Mouse (Mus musculus) liver, adult 2 months (tissue): ENCODE data around the gene Fam222a. TPM values are rescaled to one million over a fixed set of nuclear protein-coding genes. Genes with fewer than 3 reads are reported as not detected.

Experiments
- DNase-seq: peaks from one replicate; pipeline ENCODE4 v3.0.0-alpha.2; 2011; ENCODE audit warnings: low read depth, low spot score; ENCODE audit errors: extremely low read depth
- H3K27ac ChIP-seq: fragments of 200-500 bp; replicated peaks from 2 replicates; pipeline ENCODE4 v1.5.1; 2012; ENCODE audit warnings: low read depth, mild to moderate bottlenecking, control low read depth, inconsistent platforms, low read length; ENCODE audit not compliant: insufficient read depth
- H3K27me3 ChIP-seq: fragments of 200-500 bp; 2 replicates; pipeline ENCODE4 v1.6.1; 2012; ENCODE audit warnings: mild to moderate bottlenecking, moderate library complexity, low read length, inconsistent platforms; ENCODE audit not compliant: control insufficient read depth, insufficient read depth
- H3K36me3 ChIP-seq: fragments of 200-500 bp; 2 replicates; pipeline ENCODE4 v1.6.1; 2012; ENCODE audit warnings: low read length, inconsistent platforms; ENCODE audit not compliant: control insufficient read depth, insufficient read depth
- H3K4me1 ChIP-seq: fragments of 200-500 bp; 2 replicates; pipeline ENCODE4 v1.6.1; 2011; ENCODE audit warnings: low read length; ENCODE audit not compliant: control insufficient read depth, insufficient read depth
- H3K4me3 ChIP-seq: fragments of 200-500 bp; 2 replicates; pipeline ENCODE4 v1.5.1; 2011; ENCODE audit warnings: low read depth, mild to moderate bottlenecking, control low read depth, low read length, moderate library complexity; ENCODE audit not compliant: insufficient read depth
- H3K79me2 ChIP-seq: fragments of 200-500 bp; 2 replicates; pipeline ENCODE4 v1.6.1; 2012; ENCODE audit warnings: inconsistent platforms, mild to moderate bottlenecking, low read length, moderate library complexity; ENCODE audit not compliant: control insufficient read depth, insufficient read depth
- H3K9ac ChIP-seq: fragments of 200-500 bp; 2 replicates; pipeline ENCODE4 v1.6.1; 2012; ENCODE audit warnings: low read depth, mild to moderate bottlenecking, control low read depth, inconsistent platforms, low read length
- CTCF ChIP-seq: fragments of 200-500 bp; IDR thresholded peaks from 2 replicates; pipeline ENCODE4 v1.5.1; 2011; ENCODE audit warnings: low read depth, low read length, control low read depth
- POLR2A ChIP-seq: fragments of 200-500 bp; IDR thresholded peaks from 2 replicates; pipeline ENCODE4 v1.6.1; 2011; ENCODE audit warnings: low read length, control low read depth; ENCODE audit not compliant: insufficient read depth; ENCODE audit errors: extremely low read depth
- WGBS: fragments of 180-500 bp; shearing (Covaris S2); methylation state at CpG from one replicate; pipeline ENCODE4 v1.1.7; 2018; 5-methylcytosine and 5-hydroxymethylcytosine counted together
- polyA plus RNA-seq: library from polyadenylated mRNA; depleted of rRNA; stranded (reverse); fragments of >200 nt; gene quantifications from 2 replicates; pipeline ENCODE4 v1.2.3, GENCODE M21; 2012
- total RNA-seq: library from RNA; depleted of rRNA; stranded (reverse); fragments of >200 nt; gene quantifications from 2 replicates; pipeline ENCODE4 v1.2.3, GENCODE M21; 2014

The Fam222a gene
- total and polyA plus RNA-seq, 2 experiments: 0.09 to 1.2 TPM

DNA sequence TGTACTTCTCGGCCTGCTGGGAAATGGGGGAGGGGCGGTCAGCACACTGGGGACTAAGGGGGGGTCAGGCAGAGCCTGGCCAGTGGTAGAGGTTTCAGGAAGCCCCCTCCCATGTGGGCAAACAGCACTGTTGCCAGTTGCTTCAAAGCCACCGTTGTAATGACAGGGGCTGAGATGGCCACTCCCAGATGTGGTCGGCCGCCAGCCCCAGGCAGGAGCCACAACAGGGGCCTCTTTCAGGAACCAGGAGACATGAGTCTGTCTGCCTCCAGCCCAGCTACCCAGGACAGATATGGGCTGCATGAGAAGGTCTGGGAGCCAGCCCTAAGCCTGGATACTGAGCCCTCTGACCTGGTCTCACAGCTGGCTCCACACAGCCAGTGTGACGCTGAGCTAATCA is 77.1 kb downstream of the Fam222a start:
- Histone ChIP-seq H3K27ac (no peak overlapping the region), H3K36me3 (no peaks in the 10 kb centered on the region), H3K27me3 (no peaks in the 10 kb centered on the region), H3K79me2 (no peaks in the 10 kb centered on the region), H3K9ac (no peak overlapping the region), H3K4me3 (no peak overlapping the region), H3K4me1 (no peaks in the 10 kb centered on the region)
- no peak for TF ChIP-seq CTCF
- no peak for TF ChIP-seq POLR2A
- WGBS: 27% methylated on average over 6 of the region's 6 CpGs
- no peak for DNase-seq

DNA sequence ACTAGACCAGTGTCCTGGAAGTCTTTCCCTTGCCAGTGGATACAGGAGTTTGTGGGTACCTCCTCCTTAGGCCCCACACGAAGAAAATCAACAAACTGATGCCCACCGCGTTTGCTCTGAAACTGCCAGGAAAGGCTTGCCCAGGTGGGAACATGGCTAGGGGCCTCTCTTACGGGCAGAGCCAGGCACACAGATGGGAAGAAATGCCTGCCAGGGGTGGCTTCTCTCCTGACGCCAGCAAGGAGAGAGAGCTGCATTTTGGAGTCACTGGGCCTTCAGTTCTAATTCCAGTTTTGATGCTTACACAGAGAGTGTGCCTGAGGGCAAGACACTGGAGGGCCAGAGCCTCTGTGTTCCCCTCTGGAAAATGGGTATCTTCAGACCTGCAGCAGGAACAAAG is 78.1 kb downstream of the Fam222a start:
- no peak overlapping the region for H3K9ac ChIP-seq
- no peaks in the 10 kb centered on the region for H3K4me1 ChIP-seq
- WGBS: 91% methylated on average over 5 of the region's 5 CpGs
- no peak overlapping the region for H3K27ac ChIP-seq
- H3K4me3 ChIP-seq: no peak overlapping the region
- no peaks in the 10 kb centered on the region for H3K79me2 ChIP-seq
- H3K27me3 ChIP-seq: no peaks in the 10 kb centered on the region
- no peaks in the 10 kb centered on the region for H3K36me3 ChIP-seq
- DNase-seq: no peak
- TF ChIP-seq POLR2A (no peak), CTCF (no peak)

DNA sequence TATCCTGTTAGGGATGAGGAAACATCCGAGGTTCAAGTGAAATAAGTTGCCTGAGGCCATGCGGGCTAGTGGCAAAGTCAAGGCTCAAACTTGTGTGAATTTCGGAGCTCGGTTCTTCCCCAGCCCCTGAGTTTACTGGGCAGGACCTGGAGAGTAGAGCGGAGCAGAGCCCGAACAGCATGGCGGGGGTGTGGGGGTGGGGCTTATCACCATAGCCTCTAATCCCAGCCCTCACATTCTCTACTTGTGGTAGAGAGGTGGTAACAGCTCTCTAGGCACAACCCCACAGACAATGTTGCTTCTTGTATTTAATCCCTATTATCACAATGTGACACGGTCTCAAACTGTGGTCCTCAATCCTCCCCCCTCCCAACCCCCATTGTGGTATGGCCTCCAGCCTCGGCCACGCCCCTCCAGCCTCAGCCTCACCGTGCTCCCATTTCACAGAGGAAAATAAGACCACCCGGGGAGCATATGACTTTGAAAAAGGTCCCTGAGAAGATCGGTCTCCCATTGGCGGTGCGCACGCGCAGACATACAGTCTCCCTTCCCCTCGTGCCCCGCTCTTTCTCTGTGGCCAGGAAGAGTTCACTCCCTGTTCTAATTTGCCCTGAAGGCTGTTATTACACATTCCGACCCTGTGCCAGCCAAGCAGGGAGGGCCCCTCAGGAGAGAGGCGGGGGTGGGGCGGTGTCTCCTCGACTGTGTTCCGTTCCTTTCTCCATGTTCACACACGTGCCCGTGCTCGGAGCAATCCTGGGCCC is 79.6 kb downstream of the Fam222a start:
- Histone ChIP-seq H3K4me1 (no peaks in the 10 kb centered on the region), H3K27ac (no peak overlapping the region), H3K4me3 (no peak overlapping the region; the same call in 1 of the 2 replicates), H3K9ac (no peak overlapping the region), H3K79me2 (no peaks in the 10 kb centered on the region), H3K27me3 (no peaks in the 10 kb centered on the region), H3K36me3 (no peaks in the 10 kb centered on the region)
- WGBS: 9% methylated on average over 27 of the region's 27 CpGs
- no peak for TF ChIP-seq POLR2A
- no peak for TF ChIP-seq CTCF
- no peak for DNase-seq

GRCm38 (mm10) chr5:114648728-114649311 is 81.0 kb downstream of the Fam222a start:
- no peak overlapping the region for H3K9ac ChIP-seq
- TF ChIP-seq CTCF: no peak
- TF ChIP-seq POLR2A: no peak
- H3K79me2 ChIP-seq: no peaks in the 10 kb centered on the region
- 76% methylated on average over 11 of the region's 11 CpGs for WGBS
- H3K4me1 ChIP-seq: no peaks in the 10 kb centered on the region
- H3K36me3 ChIP-seq: no peaks in the 10 kb centered on the region
- H3K27ac ChIP-seq: no peak overlapping the region
- no peak overlapping the region for H3K4me3 ChIP-seq
- DNase-seq: no peak
- no peaks in the 10 kb centered on the region for H3K27me3 ChIP-seq

- H3K9ac ChIP-seq: no peak overlapping the region
- no peaks in the 10 kb centered on the region for H3K27me3 ChIP-seq
- no peaks in the 10 kb centered on the region for H3K4me1 ChIP-seq
- DNase-seq: no peak
- no peaks in the 10 kb centered on the region for H3K36me3 ChIP-seq
- H3K27ac ChIP-seq: no peak overlapping the region
- WGBS: 39% methylated on average over 14 of the region's 14 CpGs
- TF ChIP-seq POLR2A (no peak), CTCF (no peak)
- no peak overlapping the region for H3K4me3 ChIP-seq
- no peaks in the 10 kb centered on the region for H3K79me2 ChIP-seq
These were observed 83.2 kb downstream of the Fam222a start for GRCm38 (mm10) chr5:114651002-114651401.

DNA sequence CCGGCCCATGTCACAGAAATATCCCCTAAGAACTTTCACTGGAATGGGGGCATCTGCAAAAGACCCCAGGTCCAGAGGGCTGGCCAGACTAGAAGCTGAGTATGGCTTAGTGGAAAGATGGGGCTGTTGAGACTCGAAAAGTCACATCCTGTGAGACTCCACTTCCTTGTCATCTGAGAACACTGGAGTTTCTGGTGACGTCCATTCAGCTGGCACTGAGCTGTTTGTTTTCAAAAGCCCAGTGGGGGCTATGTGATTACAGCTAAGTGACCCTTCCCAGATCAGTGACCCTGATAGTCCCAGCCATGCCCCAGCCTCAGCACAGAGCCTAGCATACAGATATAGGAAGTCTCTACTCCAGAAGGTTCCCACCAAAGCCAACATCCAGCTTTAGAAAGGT is 83.6 kb downstream of the Fam222a start:
- Histone ChIP-seq H3K4me3 (no peak overlapping the region), H3K36me3 (no peaks in the 10 kb centered on the region), H3K27ac (no peak overlapping the region), H3K79me2 (no peaks in the 10 kb centered on the region), H3K4me1 (no peaks in the 10 kb centered on the region), H3K9ac (no peak overlapping the region), H3K27me3 (no peaks in the 10 kb centered on the region)
- DNase-seq: no peak
- TF ChIP-seq POLR2A: no peak
- no peak for TF ChIP-seq CTCF
- 47% methylated on average over 3 of the region's 3 CpGs for WGBS
